Mouse (Mus musculus): ENCODE data around the gene Mical2. TPM values are rescaled to one million over a fixed set of nuclear protein-coding genes. Genes with fewer than 3 reads are reported as not detected.

Gene Mical2
- 4.0 TPM for polyA plus RNA-seq (2014; fragmentation: Illumina TruSeq; extraction: RNeasy Lipid Tissue Mini Kit (QIAGEN cat#74804); ENCODE audit: low read depth, low replicate concordance)

DNA sequence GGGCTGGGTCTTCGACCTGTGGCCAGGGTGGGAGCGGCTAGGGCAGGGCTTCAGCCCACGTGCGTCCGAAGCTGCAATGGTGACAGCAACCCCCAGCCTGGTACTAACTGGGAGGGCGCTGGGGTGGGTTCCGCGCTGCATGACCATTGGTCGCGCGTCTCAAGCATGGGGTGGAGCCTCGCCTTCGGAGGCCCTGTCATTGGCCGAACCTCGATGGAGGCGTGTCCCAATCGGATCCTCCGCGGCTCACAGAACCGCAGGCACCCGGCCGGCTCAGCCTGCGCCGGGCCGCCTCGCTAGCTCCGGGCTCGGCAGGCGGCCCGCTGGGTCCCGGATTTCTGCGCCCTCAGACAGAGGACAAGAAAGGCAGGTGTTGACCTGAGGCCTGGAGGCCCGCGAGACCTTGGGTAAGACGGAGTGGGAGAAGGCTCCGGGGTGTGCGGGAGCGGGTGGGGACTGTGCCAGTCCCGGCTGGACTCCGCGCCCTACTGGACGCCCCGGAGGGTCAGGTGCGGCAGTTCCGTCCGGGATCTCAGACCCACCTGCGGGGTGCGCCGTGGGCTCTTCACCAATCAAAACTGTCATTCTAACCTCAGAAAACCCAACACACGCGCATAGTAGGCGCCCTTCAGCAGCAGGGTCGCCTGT lies at the start of gene Mical2:
Gene Mical2, plus strand, starts transcription at position 242 of the 648 bp plus-strand sequence.

DNA sequence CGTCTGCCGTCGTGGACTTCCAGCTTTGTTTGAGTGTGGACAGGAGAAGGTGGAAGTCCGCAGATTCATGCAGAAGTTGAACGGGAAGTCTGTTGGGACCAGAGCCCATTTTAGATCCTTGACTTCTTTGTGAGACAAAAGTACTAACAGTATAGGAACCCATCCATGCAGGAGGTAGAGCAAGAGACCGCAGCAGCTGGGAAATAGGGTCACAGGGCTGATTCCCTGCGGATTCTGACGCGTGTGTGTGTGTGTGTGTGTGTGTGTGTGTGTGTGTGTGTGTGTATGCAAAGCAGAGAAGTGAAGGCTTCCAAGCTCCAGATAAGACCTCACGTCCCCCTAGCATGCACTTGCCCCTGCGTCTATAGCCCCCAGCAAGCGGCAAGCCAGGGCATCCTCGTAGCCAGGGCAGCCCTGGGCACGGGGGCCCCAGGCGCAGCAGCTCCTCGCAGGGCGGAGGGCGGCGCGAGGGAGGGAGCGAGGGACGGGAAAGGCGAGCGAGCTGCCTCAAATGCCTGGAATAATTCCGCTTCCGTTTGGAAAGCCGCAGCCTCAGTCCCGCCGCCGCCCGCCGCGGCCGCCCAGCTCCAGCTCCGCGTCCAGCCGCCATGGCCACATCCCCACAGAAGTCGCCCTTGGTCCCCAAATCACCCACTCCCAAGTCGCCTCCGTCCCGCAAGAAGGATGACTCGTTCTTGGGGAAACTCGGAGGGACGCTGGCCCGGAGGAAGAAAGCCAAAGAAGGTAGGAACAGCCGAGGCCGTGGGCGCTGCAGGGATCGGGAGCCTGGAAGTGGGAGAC lies 201.9 kb downstream of the Mical2 start, which contains the start of gene Parva:
Gene Parva, plus strand, starts transcription at position 149 of the 801 bp plus-strand sequence.

Other genes with a start within 250 kb of the Mical2 start
- gene Usp47, start 202.4 kb upstream of the Mical2 start, polyA plus RNA-seq (2014; fragmentation: Illumina TruSeq; extraction: RNeasy Lipid Tissue Mini Kit (QIAGEN cat#74804); ENCODE audit: low read depth, low replicate concordance), result 113 TPM
- 18.1 TPM for gene Dkk3, start 66.8 kb upstream of the Mical2 start, polyA plus RNA-seq (2014; fragmentation: Illumina TruSeq; extraction: RNeasy Lipid Tissue Mini Kit (QIAGEN cat#74804); ENCODE audit: low read depth, low replicate concordance)
- 92.3 TPM for gene Parva, start 201.6 kb downstream of the Mical2 start, polyA plus RNA-seq (2014; fragmentation: Illumina TruSeq; extraction: RNeasy Lipid Tissue Mini Kit (QIAGEN cat#74804); ENCODE audit: low read depth, low replicate concordance)

All from kidney, adult 10 weeks (tissue).